40 mouse cellular contexts compared by ENCODE assay signal in genomic region chr1:74752150-74752549, GRCm38 (mm10). TPM values are rescaled to one million over a fixed set of nuclear protein-coding genes. Genes with fewer than 3 reads are reported as not detected.
"Had no signal": no experiment of that assay in that cellular context is flagged by ENCODE, and none has a peak within 500 bp of the region (broad histone marks: within the 10 kb centered on the region; RNA-seq: fewer than 3 reads in every experiment).

No protein-coding gene starts in this region.

- H3K27ac ChIP-seq: heart, embryonic 13.5 days; heart, embryonic 15.5 days; hindbrain, embryonic 10.5 days; hindbrain, embryonic 12.5 days; hindbrain, embryonic 13.5 days; hindbrain, embryonic 14.5 days; hindbrain, embryonic 15.5 days; hindbrain, postnatal 0 days; intestine, embryonic 15.5 days; kidney, embryonic 15.5 days; kidney, postnatal 0 days; layer of hippocampus, adult 2 months; left cerebral cortex, adult 2 months had no signal

- H3K4me2 ChIP-seq: heart, embryonic 11.5 days; heart, embryonic 12.5 days; heart, embryonic 13.5 days; heart, embryonic 15.5 days; hindbrain, embryonic 12.5 days; hindbrain, embryonic 13.5 days; hindbrain, embryonic 14.5 days; hindbrain, embryonic 15.5 days; intestine, embryonic 15.5 days; kidney, embryonic 15.5 days had no signal

- H3K36me3 ChIP-seq: heart, embryonic 12.5 days; heart, embryonic 13.5 days; heart, embryonic 15.5 days; hindbrain, embryonic 10.5 days; hindbrain, embryonic 12.5 days; hindbrain, embryonic 13.5 days; hindbrain, embryonic 15.5 days; intestine, embryonic 15.5 days; kidney, embryonic 15.5 days had no signal

- ATAC-seq: hindbrain, embryonic 16.5 days; hindbrain, postnatal 0 days; inflammation-experienced regulatory T-cells, adult 6 months; intestine, embryonic 15.5 days; intestine, embryonic 16.5 days; intestine, postnatal 0 days had no signal

- H3K4me3 ChIP-seq: heart, embryonic 12.5 days; heart, embryonic 13.5 days; heart, embryonic 15.5 days; hindbrain, embryonic 10.5 days; hindbrain, embryonic 12.5 days; hindbrain, embryonic 13.5 days; hindbrain, embryonic 15.5 days; intestine, embryonic 15.5 days; kidney, embryonic 15.5 days; layer of hippocampus, adult 2 months; left cerebral cortex, adult 2 months had no signal

- DNase-seq: heart, postnatal 10 days; heart, postnatal 14 days; heart, postnatal 4 days; kidney, adult 11 months; kidney, adult 18-20 months; kidney, adult 2 months; kidney, adult 8-10 months; kidney, adult 9 months; kidney, postnatal 10 days; kidney, postnatal 14 days; kidney, postnatal 25 days; kidney, postnatal 36 days; kidney, postnatal 4 days; layer of hippocampus, adult 9-11 months; layer of hippocampus, postnatal 36 days had no signal

RNA-seq across cellular contexts. Expression of gene Prkag3, which starts 3.1 kb away (rescaled TPM):
- total RNA-seq: hematopoietic stem cell, adult 5-6 weeks; hindbrain, postnatal 0 days; layer of hippocampus, adult 2 months; layer of hippocampus, postnatal 10 days; layer of hippocampus, postnatal 25 days; layer of hippocampus, postnatal 36 days; left cerebral cortex, adult 2 months had no signal
- polyA plus RNA-seq: hindbrain, embryonic 10.5 days; hindbrain, embryonic 14.5 days; hindbrain, embryonic 15.5 days; hindbrain, postnatal 0 days; inflammation-experienced regulatory T-cells, adult 6 months had no signal

RNA-seq across cellular contexts. Expression of gene Wnt6, which starts 19.5 kb away (rescaled TPM):
- total RNA-seq: hematopoietic stem cell, adult 5-6 weeks had no signal
- polyA plus RNA-seq: inflammation-experienced regulatory T-cells, adult 6 months had no signal

RNA-seq across cellular contexts. Expression of gene Wnt10a, which starts 39.2 kb away (rescaled TPM):
- total RNA-seq: heart, postnatal 10 days; heart, postnatal 14 days; heart, postnatal 25 days; heart, postnatal 4 days; hematopoietic stem cell, adult 5-6 weeks had no signal
- polyA plus RNA-seq: heart, embryonic 11.5 days; heart, embryonic 13.5 days; heart, embryonic 14.5 days; heart, embryonic 15.5 days; heart, postnatal 0 days; intestine, postnatal 0 days had no signal
